Mouse (Mus musculus): ENCODE results near the gene Nat8f2. TPM values are rescaled to one million over a fixed set of nuclear protein-coding genes. Genes with fewer than 3 reads are reported as not detected.
"Not testable (repeated sequence)": the region's sequence is repeated elsewhere in the genome, so short reads cannot be mapped to it uniquely, and the experiment has no call there.

Nat8f2 gene
- 0.03 and 0.09 TPM in 2 replicates for polyA plus RNA-seq (2012; rRNA removed)

DNA sequence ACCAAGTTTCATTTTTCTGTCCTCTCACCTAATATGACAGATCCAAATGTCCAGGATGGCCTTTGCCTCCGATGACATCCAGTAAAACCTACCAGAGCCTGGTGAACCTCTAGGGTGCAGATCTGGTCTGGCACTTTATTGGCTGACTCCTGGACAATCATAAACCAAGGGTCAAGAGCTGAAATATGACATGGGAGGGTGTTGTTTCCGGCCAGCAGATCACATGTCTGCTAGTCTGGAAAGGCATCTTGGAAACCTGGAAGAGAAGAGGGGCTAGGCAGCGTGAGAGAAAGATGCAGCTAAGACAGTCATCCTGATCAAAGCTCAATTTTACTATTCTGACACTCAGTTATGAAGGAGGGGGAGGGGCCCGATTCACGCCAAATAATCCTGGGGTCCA, at the start of gene Nat8f2:
Nat8f2 (minus strand) TSS at position 153 of the 400 bp plus-strand sequence.
- DNase-seq (ENCODE audit: low spot score): not testable (repeated sequence)

GRCm38 (mm10) chr6:85918341-85918740, 49.4 kb upstream of the Nat8f2 start:
- not testable (repeated sequence) for DNase-seq (ENCODE audit: low spot score)

- DNase-seq (ENCODE audit: low spot score): no peak
Observed at GRCm38 (mm10) chr6:85916596-85916995, 47.6 kb upstream of the Nat8f2 start.

DNA sequence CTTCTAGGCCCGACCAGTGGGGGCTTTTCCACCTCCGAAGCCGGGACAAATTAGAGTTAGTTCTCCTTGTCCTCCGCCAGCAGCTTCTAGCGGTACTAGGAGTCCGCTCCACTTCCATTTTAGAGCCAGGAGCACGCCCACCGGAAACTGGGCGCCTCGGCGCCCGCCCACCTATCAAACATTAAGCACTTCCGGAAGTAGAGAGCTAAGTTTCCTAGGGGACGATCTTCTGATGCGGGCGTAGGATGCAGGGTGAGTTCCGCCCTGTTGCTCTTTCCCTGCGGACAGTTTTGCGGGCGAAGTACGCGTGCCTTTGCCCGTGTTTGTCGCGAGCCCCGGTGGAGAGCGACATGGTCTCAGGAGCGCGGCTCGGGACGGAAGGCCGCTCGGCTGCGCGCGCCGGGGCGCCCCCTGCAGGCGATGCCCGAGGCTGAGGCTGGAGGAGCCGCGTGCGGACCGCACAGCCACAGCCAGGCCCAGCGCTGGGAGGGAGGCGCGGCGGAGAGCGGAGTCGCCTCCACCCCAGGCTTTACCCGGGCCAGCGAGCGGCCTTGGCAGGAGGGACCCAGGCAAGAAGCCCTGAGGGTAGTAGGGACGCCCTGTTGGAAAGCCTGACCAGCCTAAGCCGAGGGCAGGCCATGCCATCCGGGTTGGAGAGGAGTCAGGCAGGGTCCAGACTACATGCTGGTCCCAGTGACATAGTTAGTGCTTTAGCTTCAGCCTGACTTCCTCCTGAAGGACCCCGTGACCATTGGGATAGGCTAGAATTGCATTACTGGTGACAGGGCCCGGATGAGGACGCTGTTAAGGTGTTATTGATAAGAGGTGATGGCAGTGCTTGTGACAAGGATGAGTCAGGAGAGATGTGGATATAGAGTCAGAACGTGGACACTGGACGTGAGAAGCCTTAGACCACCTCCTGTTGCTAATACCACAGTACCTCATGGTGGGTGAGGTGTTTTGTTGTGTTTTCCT, 46.9 kb upstream of the Nat8f2 start, which contains the start of gene Nat8f1:
Nat8f1 (minus strand) TSS at position 149 of the 975 bp plus-strand sequence.
- DNase-seq (ENCODE audit: low spot score): peak; percentile 77

DNA sequence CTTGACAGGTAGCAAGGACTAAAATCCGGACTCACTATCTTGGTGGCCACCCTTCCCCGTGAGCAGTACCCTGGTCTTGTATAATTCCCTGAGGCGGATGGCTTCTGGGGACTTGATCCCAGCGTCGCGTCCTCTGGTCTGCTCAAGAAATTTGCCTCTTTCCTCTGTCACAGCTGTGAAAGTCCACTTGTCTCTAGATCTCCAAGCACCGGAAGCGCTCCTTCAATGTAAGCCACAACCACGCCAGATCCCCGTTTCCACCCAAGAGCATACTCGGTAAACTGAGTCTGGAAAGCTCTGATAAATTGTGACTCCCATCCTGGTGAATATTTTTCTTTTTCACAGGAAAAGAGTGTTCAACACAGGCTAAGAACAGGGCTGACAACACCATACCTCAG, 46.2 kb upstream of the Nat8f2 start:
- DNase-seq (ENCODE audit: low spot score): no peak

GRCm38 (mm10) chr6:85911587-85911986, 42.6 kb upstream of the Nat8f2 start, which contains the start of gene Tprkb:
Tprkb (plus strand) TSS chr6:85911865.
- DNase-seq (ENCODE audit: low spot score): no peak

DNA sequence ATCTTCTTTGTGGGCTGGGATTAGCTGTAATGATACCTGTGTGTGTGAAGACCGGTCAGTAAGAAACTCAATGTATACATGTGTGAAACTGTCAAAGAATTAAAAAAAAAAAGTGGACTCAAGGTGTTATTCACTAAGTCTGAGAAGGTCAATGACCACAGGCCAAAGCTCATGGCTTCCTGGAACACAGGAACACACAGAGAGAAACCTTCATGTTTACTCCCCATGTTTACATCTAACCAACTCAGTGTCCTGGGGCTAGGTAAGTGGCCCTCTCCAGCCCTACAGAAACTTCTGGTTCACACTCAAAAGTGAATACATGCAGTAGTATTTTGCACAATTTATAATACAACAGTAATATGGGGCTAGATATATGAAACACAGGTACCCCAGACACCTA, 40.7 kb upstream of the Nat8f2 start:
- no peak for DNase-seq (ENCODE audit: low spot score)

DNA sequence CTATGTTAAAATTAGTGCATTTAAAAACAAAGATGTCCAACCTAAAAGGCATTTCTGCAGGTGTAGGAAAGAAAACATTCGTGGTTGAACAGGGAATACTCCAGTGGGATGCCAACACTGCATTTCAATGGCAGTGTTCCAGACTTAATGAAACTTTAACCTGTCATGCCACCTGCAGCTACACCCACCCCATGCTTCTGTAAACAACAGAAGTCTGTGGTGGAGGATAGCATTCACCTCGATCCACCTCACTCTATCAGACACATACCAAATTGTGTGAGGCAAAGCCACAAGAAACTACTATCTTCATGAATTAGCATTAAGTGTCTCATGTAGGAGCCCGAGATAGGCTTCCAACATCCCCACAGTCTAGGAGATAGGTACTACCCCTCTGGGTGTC, 39.4 kb upstream of the Nat8f2 start:
- DNase-seq (ENCODE audit: low spot score): no peak

DNA sequence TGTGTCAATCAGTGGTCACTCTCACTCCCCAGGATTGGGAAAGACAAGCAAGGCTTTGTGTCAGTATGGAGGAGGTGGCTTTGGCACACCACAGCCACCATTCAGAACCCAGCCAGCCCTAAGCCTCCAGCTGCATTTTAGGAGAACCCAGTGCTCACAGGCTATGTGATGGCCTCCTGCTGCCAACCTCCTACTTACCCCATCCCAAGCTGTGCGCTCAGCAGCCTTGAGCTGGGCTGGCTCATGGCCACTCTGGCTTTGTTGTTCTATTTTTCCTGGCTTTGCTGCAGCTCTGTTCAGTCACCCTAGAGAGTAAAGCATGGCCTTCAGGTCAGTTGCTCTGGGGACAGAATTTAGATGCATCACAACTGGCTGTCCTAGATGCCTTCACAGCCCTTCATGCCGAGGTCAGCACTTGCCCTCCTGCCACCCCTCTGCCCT, 38.0 kb upstream of the Nat8f2 start:
- DNase-seq (ENCODE audit: low spot score): not testable (repeated sequence)

GRCm38 (mm10) chr6:85904642-85905061, 35.7 kb upstream of the Nat8f2 start, which contains the start of gene Nat8f4:
Nat8f4 (minus strand) TSS chr6:85904884.
- DNase-seq (ENCODE audit: low spot score): peak; percentile 71

DNA sequence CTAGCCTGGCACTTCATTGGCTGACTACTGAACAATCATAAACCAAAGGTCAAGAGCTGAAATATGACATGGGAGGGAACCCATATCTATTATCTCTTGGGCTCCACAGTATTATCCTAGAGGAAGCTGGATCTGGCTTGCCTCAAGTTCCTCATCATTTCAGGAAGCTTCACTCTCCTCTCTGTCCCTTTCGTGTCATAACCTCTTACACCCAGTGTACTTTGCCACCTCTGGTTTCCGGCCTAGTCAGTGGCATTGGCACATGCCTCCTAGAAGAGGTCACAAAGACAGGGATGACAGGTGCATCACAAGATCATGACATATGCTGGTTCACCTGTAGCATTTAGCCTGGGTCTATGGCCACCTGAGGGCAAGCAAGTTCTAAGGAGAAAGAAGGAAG, 33.3 kb upstream of the Nat8f2 start:
- DNase-seq (ENCODE audit: low spot score): no peak

DNA sequence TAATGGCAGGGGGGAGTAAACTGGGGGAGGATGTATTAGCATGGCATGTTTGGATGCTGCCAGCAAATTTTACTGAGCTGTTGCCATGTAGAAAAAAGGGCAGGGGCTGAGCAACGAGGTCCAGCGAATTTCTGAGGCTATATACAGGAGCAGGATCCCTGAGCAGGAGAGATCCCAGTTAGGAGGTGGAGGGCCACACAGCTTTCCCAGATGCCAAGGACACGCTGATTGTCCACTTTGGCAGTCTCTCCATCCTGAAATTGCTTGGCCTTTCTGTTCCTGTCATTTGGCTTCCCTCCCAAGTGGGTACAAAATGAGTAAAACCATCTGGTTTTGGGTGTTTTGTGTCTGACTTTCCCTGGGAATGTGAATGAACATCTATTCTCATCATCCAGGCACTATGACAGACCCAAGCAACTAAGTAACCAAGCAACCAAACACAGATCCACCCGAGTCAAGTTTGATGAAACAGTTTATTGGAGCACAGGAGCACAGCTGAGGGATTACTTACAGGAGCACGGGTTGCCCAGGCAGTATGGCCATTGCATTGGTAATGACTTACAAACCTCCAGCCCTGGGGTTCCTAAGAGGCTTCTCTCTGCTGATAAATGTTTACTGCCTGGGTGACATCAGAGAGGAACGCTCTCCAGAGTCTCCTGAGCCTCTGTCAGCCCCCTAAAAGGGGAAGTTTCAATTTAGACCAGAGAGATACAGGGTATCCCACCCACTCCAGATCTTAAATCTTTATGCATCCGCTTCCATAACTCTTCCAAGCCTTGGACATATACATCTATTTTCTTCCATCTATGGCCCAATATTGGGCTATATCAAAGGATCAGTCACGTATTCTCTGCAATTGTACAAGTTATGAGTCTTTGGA, 29.9 kb upstream of the Nat8f2 start:
- DNase-seq (ENCODE audit: low spot score): not testable (repeated sequence)

DNA sequence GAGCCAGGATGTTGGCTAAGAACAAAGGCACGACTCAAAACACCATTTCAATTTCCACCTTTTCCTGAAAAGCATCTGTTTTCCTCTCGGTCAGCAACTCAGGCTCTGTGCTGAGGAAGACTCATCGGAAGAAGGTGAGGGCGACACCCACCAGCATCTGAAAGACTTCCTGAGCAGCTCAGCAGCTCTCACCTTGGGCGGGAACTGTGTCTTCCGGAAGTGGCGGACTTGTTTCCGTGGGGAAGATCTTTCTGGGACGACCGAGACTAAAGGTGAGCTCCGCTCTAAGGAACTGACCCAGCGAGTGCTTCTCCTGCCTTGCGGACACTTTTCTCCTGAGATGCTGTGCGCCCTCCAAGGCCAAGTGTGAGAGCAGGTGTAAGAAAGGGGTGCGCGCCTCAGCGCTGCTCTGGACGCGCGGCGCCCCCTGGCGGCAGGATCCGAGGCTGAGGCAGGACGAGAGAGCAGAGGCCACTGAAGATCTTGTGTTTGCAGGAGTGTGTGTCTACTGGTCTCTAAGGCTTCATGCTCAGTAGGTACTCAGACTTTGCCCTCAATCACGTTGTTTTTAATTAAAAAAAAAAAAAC, 26.2 kb upstream of the Nat8f2 start:
- DNase-seq (ENCODE audit: low spot score): not testable (repeated sequence)

DNA sequence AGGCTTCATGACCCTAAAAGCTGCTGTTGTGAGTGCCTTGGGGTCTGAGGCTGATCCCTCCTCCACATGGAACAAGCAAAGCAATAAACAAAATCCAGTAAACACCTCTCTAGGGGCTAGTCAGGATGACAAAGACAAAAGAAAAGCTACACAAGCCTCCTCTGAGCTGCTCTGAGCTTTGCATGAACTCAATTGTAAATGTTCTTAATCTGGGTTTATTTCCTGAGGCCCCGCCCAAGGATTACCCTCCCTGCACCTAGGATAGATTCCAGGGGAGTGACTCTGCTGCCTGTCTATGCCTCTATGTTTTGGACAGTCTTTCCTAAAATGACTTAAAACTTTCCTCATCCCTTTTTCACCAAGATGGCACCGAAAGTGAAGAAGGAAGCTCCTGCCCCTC, 20.0 kb upstream of the Nat8f2 start:
- no peak for DNase-seq (ENCODE audit: low spot score)

DNA sequence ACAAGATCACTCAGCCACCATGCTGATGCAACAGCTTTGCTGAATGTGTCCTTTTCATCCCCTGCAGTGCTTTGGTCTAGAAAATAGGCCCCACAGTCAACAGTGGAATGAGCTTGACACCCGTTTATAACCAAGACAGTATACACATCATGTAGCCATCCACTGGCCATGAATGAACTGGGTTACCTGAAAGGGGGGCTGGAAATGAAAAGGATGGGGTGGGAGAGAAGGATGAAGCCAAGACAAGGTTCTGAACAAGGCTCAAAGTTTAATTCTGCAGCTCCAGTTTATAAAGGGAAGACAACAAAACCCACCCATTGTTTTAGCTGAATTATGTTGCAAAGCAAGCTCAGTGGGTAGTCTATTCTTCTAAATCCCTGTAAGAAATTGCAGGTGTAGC, 15.4 kb upstream of the Nat8f2 start:
- no peak for DNase-seq (ENCODE audit: low spot score)

GRCm38 (mm10) chr6:85883246-85883645, 14.3 kb upstream of the Nat8f2 start:
- DNase-seq (ENCODE audit: low spot score): not testable (repeated sequence)

DNA sequence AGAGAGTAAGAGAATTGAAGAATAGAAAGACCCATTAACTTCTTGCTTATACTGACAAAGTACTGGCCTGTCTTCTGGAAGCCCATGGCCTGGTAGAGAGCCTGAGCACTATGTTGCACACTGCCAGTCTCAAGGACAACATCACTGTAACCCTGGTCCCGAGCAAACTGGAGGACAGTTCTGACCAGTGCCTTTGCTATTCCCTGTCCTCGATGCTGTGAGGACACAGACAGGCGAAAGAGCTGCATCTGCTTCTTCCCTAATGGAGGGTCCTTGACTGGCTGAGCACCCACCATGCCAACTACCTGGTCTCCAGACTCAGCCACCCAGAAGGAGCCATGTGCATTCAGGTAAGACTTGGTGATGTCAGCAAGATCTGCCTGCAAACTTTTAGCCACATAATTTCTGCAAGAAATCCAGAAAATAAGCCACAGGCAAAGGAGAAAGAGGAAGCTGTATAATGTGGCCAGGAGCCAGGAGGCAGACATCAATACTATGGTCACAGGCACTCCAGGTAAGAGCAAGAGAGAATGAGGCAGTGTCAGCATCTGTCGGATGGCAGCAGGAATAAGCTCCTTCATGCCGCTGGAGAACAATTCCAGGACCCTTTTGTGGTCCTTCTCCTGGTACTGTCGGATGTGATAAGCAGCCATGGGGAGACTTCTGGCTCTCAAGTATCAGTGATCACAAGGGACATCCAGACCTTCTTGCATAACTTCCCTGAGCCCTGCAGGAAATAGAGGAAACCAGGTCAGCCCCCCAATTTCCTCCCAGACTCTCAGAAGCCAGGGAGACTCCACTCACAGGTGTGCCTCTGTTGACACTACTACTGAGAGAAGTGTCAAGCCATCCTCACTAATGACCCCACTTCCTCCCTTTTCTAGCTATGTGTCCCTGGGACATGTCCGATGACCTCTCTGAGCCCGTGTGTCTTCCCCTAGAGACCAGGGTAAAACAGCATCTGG, 950 bp downstream of the Nat8f2 start:
- no peak for DNase-seq (ENCODE audit: low spot score)

DNA sequence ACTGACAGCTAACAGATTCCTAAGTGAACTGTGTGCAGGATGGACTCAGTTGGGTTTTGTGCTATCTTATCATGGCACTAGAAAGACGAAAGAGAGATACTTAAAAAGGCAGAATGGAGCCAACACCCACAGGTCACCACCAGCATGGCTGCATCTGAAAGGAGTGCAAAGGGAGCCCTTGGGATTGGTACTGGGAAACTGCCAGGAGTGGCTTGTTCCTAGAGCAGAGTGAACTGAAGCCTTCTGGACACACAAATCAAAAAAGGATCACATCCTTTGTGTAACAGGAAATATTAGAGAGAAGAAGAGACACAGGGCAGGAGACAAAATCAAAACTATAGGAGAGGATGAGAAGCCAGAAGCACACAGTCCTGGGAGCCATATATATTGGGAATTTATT, 2.0 kb downstream of the Nat8f2 start:
- DNase-seq (ENCODE audit: low spot score): not testable (repeated sequence)

DNA sequence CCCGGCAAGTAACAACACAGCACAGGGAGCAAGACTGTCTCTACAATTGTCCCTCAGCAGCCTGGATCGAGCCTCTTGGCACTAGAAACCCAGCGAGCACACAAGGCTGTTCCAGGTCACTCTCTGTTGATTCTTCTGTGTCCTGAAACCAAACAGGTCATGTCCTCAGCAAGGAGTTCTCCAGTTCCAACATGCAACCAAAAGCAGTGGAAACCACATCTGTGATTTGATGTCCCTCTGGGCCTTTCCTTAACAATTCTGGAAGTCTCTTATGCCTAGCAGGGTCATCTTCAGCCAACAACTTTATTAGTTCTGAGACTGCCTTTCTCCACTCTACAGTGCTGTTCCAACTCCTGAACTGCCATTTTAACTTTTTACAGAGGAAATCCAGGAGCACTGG, 2.8 kb downstream of the Nat8f2 start:
- not testable (repeated sequence) for DNase-seq (ENCODE audit: low spot score)

GRCm38 (mm10) chr6:85864900-85865639, 3.9 kb downstream of the Nat8f2 start:
- not testable (repeated sequence) for DNase-seq (ENCODE audit: low spot score)
